Mouse (Mus musculus): ENCODE data around the gene Ugt1a8.

The Ugt1a8 gene

GRCm38 (mm10) chr1:88224029-88224776, 136.6 kb downstream of the Ugt1a8 start:
- 64% methylated on average over 2 of the region's 2 CpGs for WGBS

- 33% methylated on average over 2 of the region's 2 CpGs for WGBS
These were observed 137.7 kb downstream of the Ugt1a8 start for GRCm38 (mm10) chr1:88225301-88225700.

GRCm38 (mm10) chr1:88226670-88227379, 139.2 kb downstream of the Ugt1a8 start, which contains the start of gene Mroh2a:
Mroh2a (plus strand) TSS chr1:88226986.
- 55% methylated on average over 5 of the region's 5 CpGs for WGBS

- 57% methylated on average over 2 of the region's 2 CpGs for WGBS
These were observed 139.9 kb downstream of the Ugt1a8 start for GRCm38 (mm10) chr1:88227482-88227881.

GRCm38 (mm10) chr1:88228121-88228520, 140.5 kb downstream of the Ugt1a8 start:
- 73% methylated on average over 7 of the region's 7 CpGs for WGBS

GRCm38 (mm10) chr1:88229566-88229965, 142.0 kb downstream of the Ugt1a8 start:
- WGBS = 76% methylated on average over 3 of the region's 3 CpGs

GRCm38 (mm10) chr1:88229986-88230385, 142.4 kb downstream of the Ugt1a8 start:
- WGBS = 85% methylated on average over 5 of the region's 5 CpGs

GRCm38 (mm10) chr1:88230421-88230820, 142.8 kb downstream of the Ugt1a8 start:
- WGBS = 69% methylated on average over 7 of the region's 7 CpGs

GRCm38 (mm10) chr1:88230981-88231802, 143.6 kb downstream of the Ugt1a8 start:
- WGBS = 76% methylated on average over 6 of the region's 6 CpGs

GRCm38 (mm10) chr1:88231803-88232499, 144.3 kb downstream of the Ugt1a8 start:
- WGBS = 66% methylated on average over 7 of the region's 7 CpGs

- WGBS = 56% methylated on average over 3 of the region's 3 CpGs
These were observed 145.2 kb downstream of the Ugt1a8 start for GRCm38 (mm10) chr1:88232664-88233380.

- 71% methylated on average over 14 of the region's 14 CpGs for WGBS
These were observed 146.0 kb downstream of the Ugt1a8 start for GRCm38 (mm10) chr1:88233421-88234247.

- 63% methylated on average over 4 of the region's 4 CpGs for WGBS
These were observed 146.6 kb downstream of the Ugt1a8 start for GRCm38 (mm10) chr1:88234248-88234610.

- WGBS = 44% methylated on average over 5 of the region's 5 CpGs
These were observed 147.0 kb downstream of the Ugt1a8 start for GRCm38 (mm10) chr1:88234646-88235045.

GRCm38 (mm10) chr1:88235046-88235893, 147.7 kb downstream of the Ugt1a8 start:
- 64% methylated on average over 11 of the region's 11 CpGs for WGBS

- WGBS = 59% methylated on average over 4 of the region's 4 CpGs
These were observed 148.3 kb downstream of the Ugt1a8 start for GRCm38 (mm10) chr1:88235894-88236415.

- WGBS = 77% methylated on average over 5 of the region's 5 CpGs
These were observed 149.7 kb downstream of the Ugt1a8 start for GRCm38 (mm10) chr1:88237311-88237710.

GRCm38 (mm10) chr1:88238771-88239170, 151.2 kb downstream of the Ugt1a8 start:
- WGBS = 79% methylated on average over 6 of the region's 6 CpGs

- WGBS = 77% methylated on average over 5 of the region's 5 CpGs
These were observed 152.5 kb downstream of the Ugt1a8 start for GRCm38 (mm10) chr1:88240072-88240471.

Data from cerebral cortex, adult 2 months (tissue).